Mouse (Mus musculus): ENCODE data around the gene Gins3. TPM values are rescaled to one million over a fixed set of nuclear protein-coding genes. Genes with fewer than 3 reads are reported as not detected.

Gins3 gene
- total and polyA plus RNA-seq, 3 experiments, result 14.0 to 14.4 TPM; not detected in 1

DNA sequence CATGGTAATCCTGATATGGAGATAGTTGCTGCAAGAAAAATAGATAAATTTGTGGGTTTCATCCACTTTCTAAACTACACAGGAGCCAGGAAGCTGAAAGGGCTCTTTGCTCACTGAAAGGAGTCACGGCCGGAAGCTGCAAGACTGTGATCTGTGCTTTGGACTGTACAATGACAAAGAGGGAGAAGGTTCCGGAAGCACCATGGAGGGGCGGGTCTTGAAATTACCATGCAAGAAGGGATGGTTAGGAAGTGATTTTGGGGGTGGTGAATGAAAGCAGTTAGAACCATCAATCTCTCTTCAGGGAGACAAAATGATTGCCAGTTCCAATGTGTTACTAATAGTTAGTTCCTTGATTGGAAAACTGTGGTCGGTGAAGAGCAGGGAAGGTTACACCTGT lies 23.8 kb upstream of the Gins3 start:
- Histone ChIP-seq H3K4me3 (ENCODE audit: control insufficient read depth in 1 of 2, insufficient read depth in 1 of 2, low read depth in 2 of 2, low read length in 2 of 2) (no peak overlapping the region), H3K79me2 (ENCODE audit: control insufficient read depth, insufficient read depth, low read length, poor library complexity) (no peaks in the 10 kb centered on the region), H3K27me3 (ENCODE audit: control insufficient read depth in 1 of 2, insufficient read depth in 2 of 2, low read length in 2 of 2) (peaks cover 0 to 4% of the 10 kb centered on the region in 2 experiments; a peak in 2 of 4 replicates), H3K27ac (ENCODE audit: control insufficient read depth, low read depth, low read length) (no peak overlapping the region), H3K4me1 (ENCODE audit: control insufficient read depth in 1 of 2, insufficient read depth in 2 of 2, low read length in 2 of 2) (peaks cover 0 to 10% of the 10 kb centered on the region in 2 experiments; a peak in 2 of 4 replicates), H3K9me3 (replicated peaks; ENCODE audit: insufficient read depth, low read length) (no peaks in the 10 kb centered on the region), H3K9ac (ENCODE audit: control insufficient read depth, low read depth, low read length, poor library complexity, severe bottlenecking) (no peak overlapping the region), H3K36me3 (ENCODE audit: control insufficient read depth in 1 of 2, insufficient read depth in 2 of 2, low read length in 2 of 2) (no peaks in the 10 kb centered on the region)
- no peak for DNase-seq (ENCODE audit: low read depth, low spot score)
- TF ChIP-seq MYB (IDR thresholded peaks at IDR 0.05; ENCODE audit: low read depth, low read length) (no peak), GABPA (IDR thresholded peaks at IDR 0.05; ENCODE audit: low read depth, low read length) (no peak), ZKSCAN1 (IDR thresholded peaks at IDR 0.05; ENCODE audit: low read depth, low read length) (no peak), POLR2A (IDR thresholded peaks at IDR 0.05; ENCODE audit: control insufficient read depth in 1 of 2, insufficient read depth in 1 of 2, low read depth in 1 of 2, low read length in 2 of 2, poor library complexity in 1 of 2) (no peak), TCF12 (IDR thresholded peaks at IDR 0.05; ENCODE audit: low read depth, low read length) (no peak), POLR2AphosphoS2 (IDR thresholded peaks at IDR 0.05; ENCODE audit: low read length) (no peak), UBTF (IDR thresholded peaks at IDR 0.05; ENCODE audit: borderline replicate concordance, insufficient read depth, low read depth, low read length) (no peak), USF2 (IDR thresholded peaks at IDR 0.05; ENCODE audit: borderline replicate concordance in 1 of 2, insufficient read depth in 1 of 2, low read depth in 1 of 2, low read length in 2 of 2) (no peak), MYC (IDR thresholded peaks at IDR 0.05; ENCODE audit: low read depth, low read length) (no peak), NELFE (IDR thresholded peaks at IDR 0.05; ENCODE audit: low read depth, low read length) (no peak), MEF2A (IDR thresholded peaks at IDR 0.05; ENCODE audit: extremely low read depth, insufficient replicate concordance, low read depth, low read length, poor library complexity, severe bottlenecking) (no peak), SMC3 (IDR thresholded peaks at IDR 0.05; ENCODE audit: low read depth, low read length) (no peak), KAT2A (conservative IDR thresholded peaks at IDR 0.05; ENCODE audit: low read depth, low read length) (no peak), TAL1 (IDR thresholded peaks at IDR 0.05; ENCODE audit: low read length) (no peak)

DNA sequence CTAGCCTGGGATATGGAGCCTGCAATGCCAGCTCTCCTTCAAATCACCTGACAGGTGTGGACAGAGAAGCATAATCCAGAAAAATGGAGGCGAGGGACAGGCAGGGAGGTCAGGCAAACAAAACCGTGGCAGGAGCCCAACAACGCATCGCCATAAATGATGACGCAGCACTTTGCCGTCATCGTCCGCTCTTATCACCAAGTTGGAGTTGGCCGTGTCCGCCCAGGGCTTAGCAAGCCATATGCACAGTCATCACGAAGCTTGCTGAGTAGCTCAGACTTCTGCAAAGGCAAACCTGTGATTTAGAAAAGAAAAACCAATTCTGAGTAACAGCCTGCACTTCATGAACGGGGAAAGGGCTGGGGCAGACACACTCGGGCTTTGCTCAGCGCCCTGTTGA lies 22.5 kb upstream of the Gins3 start:
- Histone ChIP-seq H3K36me3 (ENCODE audit: control insufficient read depth in 1 of 2, insufficient read depth in 2 of 2, low read length in 2 of 2) (no peaks in the 10 kb centered on the region), H3K27me3 (ENCODE audit: control insufficient read depth in 1 of 2, insufficient read depth in 2 of 2, low read length in 2 of 2) (peaks cover 0 to 4% of the 10 kb centered on the region in 2 experiments; a peak in 2 of 4 replicates), H3K9ac (ENCODE audit: control insufficient read depth, low read depth, low read length, poor library complexity, severe bottlenecking) (no peak overlapping the region), H3K79me2 (ENCODE audit: control insufficient read depth, insufficient read depth, low read length, poor library complexity) (no peaks in the 10 kb centered on the region), H3K9me3 (replicated peaks; ENCODE audit: insufficient read depth, low read length) (no peaks in the 10 kb centered on the region), H3K4me1 (ENCODE audit: control insufficient read depth in 1 of 2, insufficient read depth in 2 of 2, low read length in 2 of 2) (peaks cover 0 to 10% of the 10 kb centered on the region in 2 experiments; a peak in 2 of 4 replicates), H3K27ac (ENCODE audit: control insufficient read depth, low read depth, low read length) (no peak overlapping the region), H3K4me3 (ENCODE audit: control insufficient read depth in 1 of 2, insufficient read depth in 1 of 2, low read depth in 2 of 2, low read length in 2 of 2) (peak overlapping the region in 1 of 2 experiments; percentile 31; a peak in 1 of 4 replicates)
- TF ChIP-seq GATA1 (IDR thresholded peaks at IDR 0.05; ENCODE audit: low read depth, low read length), result peak; percentile 55; the same call in 1 of the 2 replicates
- TF ChIP-seq ZKSCAN1 (IDR thresholded peaks at IDR 0.05; ENCODE audit: low read depth, low read length), result no peak
- TF ChIP-seq MYB (IDR thresholded peaks at IDR 0.05; ENCODE audit: low read depth, low read length), result no peak
- TF ChIP-seq CHD2 (IDR thresholded peaks at IDR 0.05; ENCODE audit: low read length), result no peak
- no peak for TF ChIP-seq NELFE (IDR thresholded peaks at IDR 0.05; ENCODE audit: low read depth, low read length)
- TF ChIP-seq ETS1 (IDR thresholded peaks at IDR 0.05; ENCODE audit: low read depth, low read length), result peak; percentile 62
- no peak for TF ChIP-seq CHD1 (IDR thresholded peaks at IDR 0.05; ENCODE audit: low read depth, low read length)
- peak; percentile 85 for TF ChIP-seq MAX (IDR thresholded peaks at IDR 0.05; ENCODE audit: low read length)
- TF ChIP-seq TCF12 (IDR thresholded peaks at IDR 0.05; ENCODE audit: low read depth, low read length), result 0 out of 2 replicates have a peak, but pooled peaks have one; percentile 13
- TF ChIP-seq MAZ (IDR thresholded peaks at IDR 0.05; ENCODE audit: low read depth, low read length), result no peak
- no peak for TF ChIP-seq HCFC1 (IDR thresholded peaks at IDR 0.05; ENCODE audit: low read depth, low read length)
- peak; percentile 95 for TF ChIP-seq MAFK (IDR thresholded peaks at IDR 0.05; ENCODE audit: borderline replicate concordance, low read depth, low read length)
- TF ChIP-seq TAL1 (IDR thresholded peaks at IDR 0.05; ENCODE audit: low read length), result no peak
- no peak for TF ChIP-seq ELF1 (IDR thresholded peaks at IDR 0.05; ENCODE audit: low read depth, low read length)
- peak; percentile 73 for DNase-seq (ENCODE audit: low read depth, low spot score)

All from MEL (cell line).